Mouse (Mus musculus) kidney, adult 9 months (tissue): ENCODE results near the gene 2310039H08Rik.

Experiments
- DNase-seq: peaks from one replicate; pipeline ENCODE4 v3.0.0; 2022

2310039H08Rik gene

GRCm38 (mm10) chr17:46813637-46814036 is 41.2 kb downstream of the 2310039H08Rik start:
- DNase-seq: no peak

GRCm38 (mm10) chr17:46814497-46814896 is 42.1 kb downstream of the 2310039H08Rik start:
- DNase-seq: no peak

GRCm38 (mm10) chr17:46816306-46816705 is 43.9 kb downstream of the 2310039H08Rik start:
- no peak for DNase-seq

GRCm38 (mm10) chr17:46817734-46818158 is 45.3 kb downstream of the 2310039H08Rik start:
- DNase-seq: no peak

- DNase-seq: no peak
These were observed 48.2 kb downstream of the 2310039H08Rik start for GRCm38 (mm10) chr17:46820628-46821027.
